Mouse (Mus musculus): ENCODE data around the gene Bpifb5. TPM values are rescaled to one million over a fixed set of nuclear protein-coding genes. Genes with fewer than 3 reads are reported as not detected.
"Not testable (repeated sequence)": the region's sequence is repeated elsewhere in the genome, so short reads cannot be mapped to it uniquely, and the experiment has no call there.

Gene Bpifb5
- polyA plus RNA-seq, 1 experiment from 2014 or later: not detected

DNA sequence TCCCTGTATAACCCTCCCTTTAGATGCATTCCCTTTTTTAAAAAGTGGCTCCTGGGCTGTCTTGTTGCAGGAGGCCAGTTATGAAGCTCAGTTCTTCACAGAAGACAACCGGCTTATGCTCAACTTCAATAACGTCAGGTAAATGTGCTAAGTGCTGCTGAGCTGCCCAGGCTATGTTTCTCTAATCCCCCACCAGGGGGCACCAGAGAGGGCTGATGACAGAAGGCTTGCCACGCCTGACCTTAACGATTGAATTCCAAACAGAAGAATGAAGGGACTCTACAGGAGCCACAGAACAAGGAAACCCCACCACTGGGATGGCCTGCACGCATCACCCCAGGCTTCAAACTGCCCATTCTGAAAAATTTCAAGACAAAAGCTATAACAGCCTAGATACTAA, 8.4 kb upstream of the Bpifb5 start:
- Histone ChIP-seq H3K9me3 (ENCODE audit: control insufficient read depth, low read length) (no peaks in the 10 kb centered on the region), H3K4me1 (replicated peaks; ENCODE audit: control insufficient read depth, insufficient read depth, low read length) (no peaks in the 10 kb centered on the region), H3K27me3 (replicated peaks; ENCODE audit: control insufficient read depth, insufficient read depth, low read length) (no peaks in the 10 kb centered on the region; the same call in 1 of the 2 replicates), H3K27ac (ENCODE audit: low read depth, low read length) (no peak overlapping the region), H3K4me2 (no peak overlapping the region), H3K36me3 (ENCODE audit: control insufficient read depth, insufficient read depth, low read length) (no peaks in the 10 kb centered on the region), H3K9ac (ENCODE audit: low read depth, low read length) (no peak overlapping the region), H3K4me3 (ENCODE audit: low read depth, low read length) (no peak overlapping the region)
- ATAC-seq (replicated peaks; ENCODE audit: low FRiP score) (0 out of 2 replicates have a peak, but pooled peaks have one; percentile 23), DNase-seq (ENCODE audit: low spot score) (peak; percentile 65)
- WGBS: 12% methylated on average over 5 of the region's 5 CpGs

DNA sequence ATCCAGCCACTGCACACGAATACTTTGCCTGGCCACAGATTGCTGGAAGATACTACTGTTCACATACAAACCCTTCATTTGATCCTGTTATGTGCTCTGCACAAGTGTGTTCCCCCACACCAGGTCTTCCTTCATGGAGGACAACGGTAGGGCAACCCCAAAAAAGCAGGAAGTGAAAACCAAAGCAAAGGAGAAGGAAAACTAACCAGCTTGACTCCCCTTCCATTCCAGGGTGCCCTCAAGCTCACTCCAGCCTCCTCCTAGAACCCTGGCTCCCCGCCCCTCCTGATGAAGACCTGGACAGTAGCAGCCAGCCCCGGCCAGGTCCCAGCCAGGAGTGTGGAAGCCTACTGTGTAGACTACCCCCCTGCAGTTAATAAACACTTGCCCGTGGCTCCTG, 3.6 kb upstream of the Bpifb5 start:
- 66% methylated on average over 5 of the region's 5 CpGs for WGBS
- H3K4me2 ChIP-seq: no peak overlapping the region

DNA sequence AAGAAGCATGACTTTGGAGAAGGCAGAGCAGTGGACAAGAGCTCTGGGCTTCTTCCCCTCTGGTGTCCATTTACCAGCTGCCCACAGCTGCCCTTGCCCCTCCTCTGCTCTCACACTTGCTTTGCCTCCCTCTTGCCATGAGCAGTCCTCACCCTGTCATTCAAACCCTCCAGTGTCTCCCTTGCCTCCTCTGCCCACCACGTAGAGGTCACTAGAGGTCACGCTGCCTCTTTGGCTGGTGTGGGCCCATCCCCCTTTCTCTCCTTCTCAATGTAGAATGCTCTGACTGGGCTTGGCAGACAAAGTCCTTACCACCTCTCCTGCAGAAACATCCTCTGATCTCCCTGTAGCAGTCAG, 353 bp downstream of the Bpifb5 start:
- WGBS: 30% methylated on average over 2 of the region's 2 CpGs
- no peak overlapping the region for H3K9ac ChIP-seq (ENCODE audit: low read depth, low read length)
- no peaks in the 10 kb centered on the region for H3K36me3 ChIP-seq (ENCODE audit: control insufficient read depth, insufficient read depth, low read length)
- ATAC-seq (replicated peaks; ENCODE audit: low FRiP score) (no peak), DNase-seq (ENCODE audit: low spot score) (no peak)
- no peak overlapping the region for H3K4me3 ChIP-seq (ENCODE audit: low read depth, low read length)
- no peaks in the 10 kb centered on the region for H3K9me3 ChIP-seq (ENCODE audit: control insufficient read depth, low read length)
- H3K4me2 ChIP-seq: no peak overlapping the region
- no peaks in the 10 kb centered on the region for H3K27me3 ChIP-seq (replicated peaks; ENCODE audit: control insufficient read depth, insufficient read depth, low read length)
- H3K27ac ChIP-seq (ENCODE audit: low read depth, low read length): no peak overlapping the region
- H3K4me1 ChIP-seq (replicated peaks; ENCODE audit: control insufficient read depth, insufficient read depth, low read length): no peaks in the 10 kb centered on the region

More for the DNA sequence above, 3.6 kb upstream of the Bpifb5 start:
- H3K9me3 ChIP-seq (ENCODE audit: control insufficient read depth, low read length): no peaks in the 10 kb centered on the region
- H3K27ac ChIP-seq (ENCODE audit: low read depth, low read length): no peak overlapping the region
- H3K9ac ChIP-seq (ENCODE audit: low read depth, low read length): no peak overlapping the region
- no peaks in the 10 kb centered on the region for H3K4me1 ChIP-seq (replicated peaks; ENCODE audit: control insufficient read depth, insufficient read depth, low read length)
- no peak overlapping the region for H3K4me3 ChIP-seq (ENCODE audit: low read depth, low read length)
- ATAC-seq (replicated peaks; ENCODE audit: low FRiP score) (no peak), DNase-seq (ENCODE audit: low spot score) (no peak)
- no peaks in the 10 kb centered on the region for H3K27me3 ChIP-seq (replicated peaks; ENCODE audit: control insufficient read depth, insufficient read depth, low read length)
- H3K36me3 ChIP-seq (ENCODE audit: control insufficient read depth, insufficient read depth, low read length): no peaks in the 10 kb centered on the region

DNA sequence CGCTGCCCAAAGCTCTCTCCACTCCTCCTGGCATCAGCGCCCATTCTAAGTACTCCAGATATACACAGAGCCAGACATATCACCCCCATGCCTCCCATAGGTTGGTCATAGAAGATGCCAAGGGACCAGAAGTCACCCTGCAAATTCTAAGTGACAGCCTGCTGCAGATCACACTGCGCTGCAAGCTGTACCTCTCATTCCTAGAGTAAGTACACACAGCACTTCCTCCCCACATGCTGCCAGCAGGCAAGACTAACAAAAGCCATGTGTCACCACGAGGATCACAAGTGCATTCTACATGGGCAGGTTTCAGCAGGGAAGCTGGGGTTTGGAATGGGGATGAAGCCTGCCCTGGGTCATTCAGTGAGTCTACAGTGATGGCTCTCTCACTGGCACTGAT, 3.4 kb downstream of the Bpifb5 start:
- Histone ChIP-seq H3K27me3 (replicated peaks; ENCODE audit: control insufficient read depth, insufficient read depth, low read length) (no peaks in the 10 kb centered on the region), H3K27ac (ENCODE audit: low read depth, low read length) (no peak overlapping the region), H3K36me3 (ENCODE audit: control insufficient read depth, insufficient read depth, low read length) (no peaks in the 10 kb centered on the region), H3K4me1 (replicated peaks; ENCODE audit: control insufficient read depth, insufficient read depth, low read length) (no peaks in the 10 kb centered on the region), H3K9ac (ENCODE audit: low read depth, low read length) (no peak overlapping the region), H3K4me3 (ENCODE audit: low read depth, low read length) (no peak overlapping the region), H3K9me3 (ENCODE audit: control insufficient read depth, low read length) (no peaks in the 10 kb centered on the region), H3K4me2 (no peak overlapping the region)
- ATAC-seq (replicated peaks; ENCODE audit: low FRiP score) (no peak), DNase-seq (ENCODE audit: low spot score) (no peak)
- 77% methylated on average over 4 of the region's 4 CpGs for WGBS

- H3K4me1 ChIP-seq (replicated peaks; ENCODE audit: control insufficient read depth, insufficient read depth, low read length): no peaks in the 10 kb centered on the region
- no peak for DNase-seq (ENCODE audit: low spot score)
- H3K9ac ChIP-seq (ENCODE audit: low read depth, low read length): no peak overlapping the region
- H3K27ac ChIP-seq (ENCODE audit: low read depth, low read length): no peak overlapping the region
- H3K4me3 ChIP-seq (ENCODE audit: low read depth, low read length): no peak overlapping the region
- no peaks in the 10 kb centered on the region for H3K9me3 ChIP-seq (ENCODE audit: control insufficient read depth, low read length)
- 81% methylated on average over 5 of the region's 5 CpGs for WGBS
- no peaks in the 10 kb centered on the region for H3K27me3 ChIP-seq (replicated peaks; ENCODE audit: control insufficient read depth, insufficient read depth, low read length)
- no peaks in the 10 kb centered on the region for H3K36me3 ChIP-seq (ENCODE audit: control insufficient read depth, insufficient read depth, low read length)
- ATAC-seq (replicated peaks; ENCODE audit: low FRiP score): no peak
- no peak overlapping the region for H3K4me2 ChIP-seq
These were observed 4.3 kb downstream of the Bpifb5 start for GRCm38 (mm10) chr2:154227830-154228229.

DNA sequence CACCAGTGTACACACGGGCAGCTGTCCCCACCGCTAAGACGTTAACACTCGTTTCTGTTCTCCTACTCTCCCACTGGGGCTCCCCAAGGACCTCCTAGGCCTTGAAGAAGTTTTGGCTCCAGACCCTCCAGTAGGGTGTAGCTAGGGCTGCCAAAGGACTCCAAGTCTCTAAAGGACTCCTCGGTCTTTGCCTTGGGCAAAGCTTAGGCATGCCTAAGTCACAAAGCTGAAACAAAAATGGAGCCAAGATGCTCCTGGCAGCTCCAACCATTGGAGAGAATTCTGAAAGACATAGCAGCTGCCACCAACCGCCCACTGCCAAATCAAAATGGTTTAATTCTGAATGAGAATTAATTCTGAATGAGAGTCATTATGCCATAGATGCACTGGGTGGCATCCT, 9.9 kb downstream of the Bpifb5 start:
- H3K4me1 ChIP-seq (replicated peaks; ENCODE audit: control insufficient read depth, insufficient read depth, low read length): no peaks in the 10 kb centered on the region
- 88% methylated on average over 6 of the region's 6 CpGs for WGBS
- no peak overlapping the region for H3K4me3 ChIP-seq (ENCODE audit: low read depth, low read length)
- ATAC-seq (replicated peaks; ENCODE audit: low FRiP score): no peak
- DNase-seq (ENCODE audit: low spot score): no peak
- no peaks in the 10 kb centered on the region for H3K36me3 ChIP-seq (ENCODE audit: control insufficient read depth, insufficient read depth, low read length)
- no peaks in the 10 kb centered on the region for H3K9me3 ChIP-seq (ENCODE audit: control insufficient read depth, low read length)
- no peaks in the 10 kb centered on the region for H3K27me3 ChIP-seq (replicated peaks; ENCODE audit: control insufficient read depth, insufficient read depth, low read length)
- no peak overlapping the region for H3K4me2 ChIP-seq
- no peak overlapping the region for H3K27ac ChIP-seq (ENCODE audit: low read depth, low read length)
- no peak overlapping the region for H3K9ac ChIP-seq (ENCODE audit: low read depth, low read length)

- no peak overlapping the region for H3K27ac ChIP-seq (ENCODE audit: low read depth, low read length)
- H3K9me3 ChIP-seq (ENCODE audit: control insufficient read depth, low read length): no peaks in the 10 kb centered on the region
- H3K36me3 ChIP-seq (ENCODE audit: control insufficient read depth, insufficient read depth, low read length): no peaks in the 10 kb centered on the region
- no peak overlapping the region for H3K4me2 ChIP-seq
- no peak for ATAC-seq (replicated peaks; ENCODE audit: low FRiP score)
- no peaks in the 10 kb centered on the region for H3K4me1 ChIP-seq (replicated peaks; ENCODE audit: control insufficient read depth, insufficient read depth, low read length)
- H3K27me3 ChIP-seq (replicated peaks; ENCODE audit: control insufficient read depth, insufficient read depth, low read length): no peaks in the 10 kb centered on the region
- no peak for DNase-seq (ENCODE audit: low spot score)
- H3K9ac ChIP-seq (ENCODE audit: low read depth, low read length): no peak overlapping the region
- H3K4me3 ChIP-seq (ENCODE audit: low read depth, low read length): no peak overlapping the region
- 84% methylated on average over 6 of the region's 6 CpGs for WGBS
These were observed 17.2 kb downstream of the Bpifb5 start for GRCm38 (mm10) chr2:154240771-154241170.

DNA sequence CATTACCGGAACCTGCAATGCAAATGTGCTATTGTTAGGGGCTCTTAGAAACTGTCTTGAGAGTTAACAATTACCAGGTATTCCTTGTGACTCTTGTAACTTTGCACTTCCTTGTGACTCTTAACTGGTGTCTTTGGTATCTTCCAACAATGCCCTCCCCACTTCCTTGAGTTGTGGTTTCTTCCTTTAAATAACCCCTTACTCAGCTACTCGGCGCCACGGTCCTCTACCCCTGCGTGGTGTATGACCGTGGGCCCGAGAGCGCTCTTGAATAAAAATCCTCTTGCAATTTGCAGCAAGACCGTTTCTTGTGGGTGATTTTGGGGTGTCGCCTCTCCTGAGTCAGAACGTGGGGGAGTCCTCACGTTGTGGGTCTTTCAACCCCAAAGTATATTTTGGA, 19.2 kb downstream of the Bpifb5 start:
- H3K9ac ChIP-seq (ENCODE audit: low read depth, low read length); DNase-seq (ENCODE audit: low spot score); H3K4me3 ChIP-seq (ENCODE audit: low read depth, low read length); H3K36me3 ChIP-seq (ENCODE audit: control insufficient read depth, insufficient read depth, low read length); H3K27me3 ChIP-seq (replicated peaks; ENCODE audit: control insufficient read depth, insufficient read depth, low read length); H3K27ac ChIP-seq (ENCODE audit: low read depth, low read length); ATAC-seq (replicated peaks; ENCODE audit: low FRiP score); H3K4me1 ChIP-seq (replicated peaks; ENCODE audit: control insufficient read depth, insufficient read depth, low read length); H3K9me3 ChIP-seq (ENCODE audit: control insufficient read depth, low read length); H3K4me2 ChIP-seq: not testable (repeated sequence)
- WGBS: 85% methylated on average over 10 of the region's 12 CpGs

- H3K4me1 ChIP-seq (replicated peaks; ENCODE audit: control insufficient read depth, insufficient read depth, low read length): no peaks in the 10 kb centered on the region
- no peaks in the 10 kb centered on the region for H3K27me3 ChIP-seq (replicated peaks; ENCODE audit: control insufficient read depth, insufficient read depth, low read length)
- no peak overlapping the region for H3K4me2 ChIP-seq
- no peaks in the 10 kb centered on the region for H3K36me3 ChIP-seq (ENCODE audit: control insufficient read depth, insufficient read depth, low read length)
- DNase-seq (ENCODE audit: low spot score) (no peak), ATAC-seq (replicated peaks; ENCODE audit: low FRiP score) (no peak)
- H3K9ac ChIP-seq (ENCODE audit: low read depth, low read length): no peak overlapping the region
- H3K9me3 ChIP-seq (ENCODE audit: control insufficient read depth, low read length): no peaks in the 10 kb centered on the region
- 81% methylated on average over 10 of the region's 10 CpGs for WGBS
- no peak overlapping the region for H3K27ac ChIP-seq (ENCODE audit: low read depth, low read length)
- no peak overlapping the region for H3K4me3 ChIP-seq (ENCODE audit: low read depth, low read length)
These were observed 20.0 kb downstream of the Bpifb5 start for GRCm38 (mm10) chr2:154243356-154244036.

Measured in liver, embryonic 11.5 days (tissue).